Mouse (Mus musculus): ENCODE results near the gene Rtf2. TPM values are rescaled to one million over a fixed set of nuclear protein-coding genes. Genes with fewer than 3 reads are reported as not detected.

The Rtf2 gene
- polyA plus RNA-seq, 3 experiments from 2014 or later = 125 to 139 (median 135) TPM

- ATAC-seq = no peak
These were observed 267 bp downstream of the Rtf2 start for GRCm38 (mm10) chr2:172440640-172441005.

- no peak for ATAC-seq
These were observed 820 bp downstream of the Rtf2 start for GRCm38 (mm10) chr2:172441176-172441575.

GRCm38 (mm10) chr2:172445617-172446016 lies 5.3 kb downstream of the Rtf2 start:
- ATAC-seq = no peak

GRCm38 (mm10) chr2:172447317-172447716 lies 7.0 kb downstream of the Rtf2 start:
- ATAC-seq = no peak

GRCm38 (mm10) chr2:172448329-172448728 lies 8.0 kb downstream of the Rtf2 start:
- no peak for ATAC-seq

GRCm38 (mm10) chr2:172450640-172451039 lies 10.3 kb downstream of the Rtf2 start:
- no peak for ATAC-seq

GRCm38 (mm10) chr2:172452031-172452430 lies 11.7 kb downstream of the Rtf2 start:
- ATAC-seq = no peak

- ATAC-seq = no peak
These were observed 12.1 kb downstream of the Rtf2 start for GRCm38 (mm10) chr2:172452458-172452857.

GRCm38 (mm10) chr2:172458496-172458895 lies 18.1 kb downstream of the Rtf2 start, which contains the start of gene Gcnt7:
Gene Gcnt7, minus strand, starts transcription at chr2:172458596.
- ATAC-seq = no peak

GRCm38 (mm10) chr2:172460647-172461046 lies 20.3 kb downstream of the Rtf2 start:
- no peak for ATAC-seq

- ATAC-seq = no peak
These were observed 22.5 kb downstream of the Rtf2 start for GRCm38 (mm10) chr2:172462813-172463212.

GRCm38 (mm10) chr2:172466427-172467132 lies 26.2 kb downstream of the Rtf2 start:
- no peak for ATAC-seq

- no peak for ATAC-seq
These were observed 26.9 kb downstream of the Rtf2 start for GRCm38 (mm10) chr2:172467206-172467605.

- no peak for ATAC-seq
These were observed 28.0 kb downstream of the Rtf2 start for GRCm38 (mm10) chr2:172468346-172468819.

GRCm38 (mm10) chr2:172472318-172472717 lies 32.0 kb downstream of the Rtf2 start, which contains the start of gene Fam209:
Gene Fam209, plus strand, starts transcription at chr2:172472520.
- ATAC-seq = no peak

GRCm38 (mm10) chr2:172473591-172473990 lies 33.2 kb downstream of the Rtf2 start:
- ATAC-seq = no peak

GRCm38 (mm10) chr2:172474970-172475369 lies 34.6 kb downstream of the Rtf2 start:
- no peak for ATAC-seq

GRCm38 (mm10) chr2:172476707-172477260 lies 36.4 kb downstream of the Rtf2 start:
- ATAC-seq = peak; percentile 29

GRCm38 (mm10) chr2:172477350-172477749 lies 37.0 kb downstream of the Rtf2 start:
- no peak for ATAC-seq

- peak; percentile 45 for ATAC-seq
These were observed 37.5 kb downstream of the Rtf2 start for GRCm38 (mm10) chr2:172477860-172478259.

GRCm38 (mm10) chr2:172480296-172480695 lies 39.9 kb downstream of the Rtf2 start:
- ATAC-seq = no peak

GRCm38 (mm10) chr2:172481654-172482385 lies 41.5 kb downstream of the Rtf2 start:
- ATAC-seq = no peak

- ATAC-seq = no peak
These were observed 43.5 kb downstream of the Rtf2 start for GRCm38 (mm10) chr2:172483766-172484413.
